Mouse (Mus musculus): ENCODE data around the gene Rps12-ps3.

Gene Rps12-ps3

DNA sequence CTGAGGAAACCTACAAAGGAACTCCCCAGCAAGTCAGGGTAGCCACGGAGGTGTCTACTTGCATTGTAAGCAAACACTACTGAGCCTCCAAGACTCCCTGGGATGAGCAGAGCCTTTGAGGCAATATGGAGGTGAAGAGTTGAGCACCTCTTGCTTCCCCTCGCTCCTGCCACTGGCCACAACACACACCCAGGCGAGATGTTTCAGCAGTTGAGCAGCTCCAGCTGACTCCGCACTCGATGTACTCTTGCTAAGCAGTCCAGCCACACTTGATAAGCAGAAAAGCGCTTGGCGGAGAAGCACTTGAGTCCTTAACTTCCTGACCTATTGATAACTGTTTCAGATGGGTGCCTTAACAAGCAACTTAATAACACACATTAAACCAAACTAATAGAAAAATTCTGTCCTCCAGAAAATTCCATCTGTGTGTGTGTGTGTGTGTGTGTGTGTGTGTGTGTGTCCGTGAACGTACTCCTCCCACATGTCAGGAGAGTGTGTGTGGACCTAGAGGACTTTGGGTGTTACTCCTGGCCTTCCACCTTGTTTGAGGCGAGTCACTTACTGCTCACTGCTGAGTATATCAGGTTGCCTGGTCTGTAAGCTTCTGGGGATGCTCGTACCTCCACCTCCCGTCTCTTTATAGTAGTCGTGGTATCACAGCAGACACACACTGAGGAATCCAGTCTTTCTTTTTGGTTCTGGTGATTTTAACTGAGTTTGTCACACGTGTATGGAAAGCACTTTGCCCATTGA is 34.9 kb downstream of the Rps12-ps3 start:
- Histone ChIP-seq H3K36me3 (ENCODE audit: insufficient read depth, low read length) (no peaks in the 10 kb centered on the region), H3K27me3 (ENCODE audit: insufficient read depth, low read length) (peaks cover 30% of the 10 kb centered on the region), H3K9me3 (ENCODE audit: low read length) (no peaks in the 10 kb centered on the region), H3K4me1 (replicated peaks; ENCODE audit: low read depth, low read length) (no peaks in the 10 kb centered on the region), H3K4me3 (replicated peaks; ENCODE audit: low read length) (no peak overlapping the region)
- no peak for TF ChIP-seq NANOG (IDR thresholded peaks at IDR 0.05; ENCODE audit: borderline replicate concordance, low read length)
- no peak for TF ChIP-seq CTCF (conservative IDR thresholded peaks at IDR 0.05; ENCODE audit: low read length)
- no peak for TF ChIP-seq POU5F1 (IDR thresholded peaks at IDR 0.05; ENCODE audit: borderline replicate concordance, low read length)

DNA sequence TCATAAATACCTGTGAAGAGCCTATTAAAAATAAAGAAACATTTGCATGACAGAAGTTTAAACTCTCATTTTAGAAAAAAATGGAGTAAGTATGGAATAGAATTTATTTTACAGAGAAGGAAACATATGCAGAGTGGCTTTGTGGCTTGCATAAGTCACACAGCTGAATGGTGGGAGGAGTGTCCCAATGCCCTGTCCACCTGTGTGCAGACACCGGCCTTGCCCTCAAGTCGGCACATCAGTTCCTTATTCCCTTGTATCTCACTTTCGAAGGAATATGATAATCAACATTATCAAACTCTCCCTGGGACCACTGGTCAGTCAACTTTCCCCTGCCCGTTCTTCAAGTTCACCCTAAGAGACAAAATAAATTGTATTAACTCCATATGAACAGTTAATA is 35.8 kb downstream of the Rps12-ps3 start:
- Histone ChIP-seq H3K4me3 (replicated peaks; ENCODE audit: low read length) (no peak overlapping the region), H3K36me3 (ENCODE audit: insufficient read depth, low read length) (no peaks in the 10 kb centered on the region), H3K9me3 (ENCODE audit: low read length) (no peaks in the 10 kb centered on the region), H3K4me1 (replicated peaks; ENCODE audit: low read depth, low read length) (no peaks in the 10 kb centered on the region), H3K27me3 (ENCODE audit: insufficient read depth, low read length) (peaks cover 26% of the 10 kb centered on the region)
- no peak for TF ChIP-seq CTCF (conservative IDR thresholded peaks at IDR 0.05; ENCODE audit: low read length)
- no peak for TF ChIP-seq NANOG (IDR thresholded peaks at IDR 0.05; ENCODE audit: borderline replicate concordance, low read length)
- no peak for TF ChIP-seq POU5F1 (IDR thresholded peaks at IDR 0.05; ENCODE audit: borderline replicate concordance, low read length)

DNA sequence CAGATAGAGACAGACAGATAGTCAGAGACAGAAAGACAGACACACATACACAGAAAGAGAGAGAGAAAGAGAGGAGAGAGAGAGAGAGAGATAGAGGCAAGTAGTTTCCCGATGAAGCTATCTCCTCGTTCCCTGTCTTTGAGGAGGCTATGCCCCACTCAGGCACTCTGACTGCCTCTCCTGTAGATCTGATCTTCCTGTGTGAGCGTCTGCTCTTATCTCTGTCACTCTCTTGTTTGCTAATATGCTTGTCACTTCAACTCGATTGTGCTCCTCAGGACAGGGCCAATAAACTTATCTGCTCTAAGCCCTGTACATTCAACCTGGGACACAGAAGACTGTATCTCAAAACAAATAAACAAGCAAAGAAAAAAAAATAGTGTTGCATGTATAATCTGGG is 37.1 kb downstream of the Rps12-ps3 start:
- Histone ChIP-seq H3K27me3 (ENCODE audit: insufficient read depth, low read length) (peaks cover 20% of the 10 kb centered on the region; the same call in 1 of the 2 replicates), H3K4me1 (replicated peaks; ENCODE audit: low read depth, low read length) (no peaks in the 10 kb centered on the region), H3K9me3 (ENCODE audit: low read length) (no peaks in the 10 kb centered on the region), H3K4me3 (replicated peaks; ENCODE audit: low read length) (no peak overlapping the region), H3K36me3 (ENCODE audit: insufficient read depth, low read length) (no peaks in the 10 kb centered on the region)
- TF ChIP-seq POU5F1 (IDR thresholded peaks at IDR 0.05; ENCODE audit: borderline replicate concordance, low read length) (no peak), NANOG (IDR thresholded peaks at IDR 0.05; ENCODE audit: borderline replicate concordance, low read length) (no peak), CTCF (conservative IDR thresholded peaks at IDR 0.05; ENCODE audit: low read length) (no peak)

DNA sequence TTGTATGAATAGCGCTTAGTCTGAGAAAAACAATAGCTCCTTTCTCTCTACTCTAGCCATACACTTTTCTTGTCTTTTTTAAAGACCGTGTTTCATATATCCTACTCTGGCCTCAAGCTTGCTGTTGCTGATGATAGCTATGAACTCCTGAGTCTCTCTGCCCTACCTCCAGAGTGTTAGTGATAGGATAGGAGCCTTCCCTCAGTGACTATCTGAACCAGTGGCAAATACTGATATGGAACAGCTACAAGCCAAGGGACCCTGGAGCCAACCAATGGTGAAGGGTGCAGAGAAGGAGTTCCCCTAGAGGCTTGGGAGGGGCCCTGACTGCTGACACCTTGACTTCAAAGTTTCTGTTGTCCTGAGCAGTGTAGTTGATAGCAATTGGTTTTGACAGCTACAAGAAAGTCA is 38.4 kb downstream of the Rps12-ps3 start:
- TF ChIP-seq CTCF (conservative IDR thresholded peaks at IDR 0.05; ENCODE audit: low read length) (no peak), POU5F1 (IDR thresholded peaks at IDR 0.05; ENCODE audit: borderline replicate concordance, low read length) (no peak), NANOG (IDR thresholded peaks at IDR 0.05; ENCODE audit: borderline replicate concordance, low read length) (no peak)
- Histone ChIP-seq H3K9me3 (ENCODE audit: low read length) (no peaks in the 10 kb centered on the region), H3K27me3 (ENCODE audit: insufficient read depth, low read length) (peaks cover 13% of the 10 kb centered on the region; the same call in 1 of the 2 replicates), H3K4me3 (replicated peaks; ENCODE audit: low read length) (no peak overlapping the region), H3K4me1 (replicated peaks; ENCODE audit: low read depth, low read length) (0 out of 2 replicates have a peak, but pooled peaks cover 4% of the 10 kb centered on the region), H3K36me3 (ENCODE audit: insufficient read depth, low read length) (no peaks in the 10 kb centered on the region)

DNA sequence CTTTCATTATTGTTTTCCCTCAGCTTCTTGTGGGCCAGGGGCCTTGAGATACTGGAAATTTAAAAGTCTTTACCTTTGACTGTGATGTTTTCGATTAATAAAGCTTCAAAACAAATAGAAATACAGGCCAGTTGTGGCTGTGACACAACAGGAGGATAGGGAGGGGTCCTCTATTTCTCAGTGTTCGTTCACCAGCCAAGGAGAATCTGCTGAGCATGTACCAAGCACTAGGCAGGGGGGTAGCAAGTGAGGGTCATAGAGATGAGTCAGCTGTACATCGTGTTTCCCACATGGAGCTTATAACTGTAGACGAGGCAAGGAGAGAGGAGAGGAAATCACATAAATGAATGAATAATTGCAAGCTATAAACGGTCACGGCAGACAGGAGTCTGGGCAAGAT is 40.6 kb downstream of the Rps12-ps3 start:
- Histone ChIP-seq H3K36me3 (ENCODE audit: insufficient read depth, low read length) (no peaks in the 10 kb centered on the region), H3K27me3 (ENCODE audit: insufficient read depth, low read length) (peaks cover 16% of the 10 kb centered on the region; the same call in 1 of the 2 replicates), H3K4me3 (replicated peaks; ENCODE audit: low read length) (no peak overlapping the region), H3K9me3 (ENCODE audit: low read length) (no peaks in the 10 kb centered on the region), H3K4me1 (replicated peaks; ENCODE audit: low read depth, low read length) (0 out of 2 replicates have a peak, but pooled peaks cover 4% of the 10 kb centered on the region)
- no peak for TF ChIP-seq CTCF (conservative IDR thresholded peaks at IDR 0.05; ENCODE audit: low read length)
- no peak for TF ChIP-seq NANOG (IDR thresholded peaks at IDR 0.05; ENCODE audit: borderline replicate concordance, low read length)
- TF ChIP-seq POU5F1 (IDR thresholded peaks at IDR 0.05; ENCODE audit: borderline replicate concordance, low read length) = no peak

DNA sequence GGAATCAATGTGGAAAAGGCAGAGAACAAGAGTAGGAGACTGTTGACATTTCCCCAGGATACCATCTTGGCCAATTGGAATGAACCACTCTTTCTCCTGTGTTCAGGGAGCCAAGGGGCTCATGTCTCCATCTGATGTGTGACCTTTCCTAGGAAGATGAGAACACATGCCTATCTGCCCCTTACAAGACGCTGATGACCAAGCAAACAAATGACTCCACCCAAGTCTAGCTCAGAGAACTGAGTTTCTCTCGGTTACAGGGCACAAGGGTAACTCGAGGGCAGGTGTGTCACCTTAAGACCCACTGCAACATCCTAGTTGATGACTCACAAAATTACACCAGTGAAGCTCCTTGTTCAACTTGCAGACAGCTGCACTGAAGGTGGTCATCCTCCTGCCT is 41.6 kb downstream of the Rps12-ps3 start:
- H3K27me3 ChIP-seq (ENCODE audit: insufficient read depth, low read length) = peaks cover 23% of the 10 kb centered on the region; the same call in 1 of the 2 replicates
- TF ChIP-seq CTCF (conservative IDR thresholded peaks at IDR 0.05; ENCODE audit: low read length) = no peak
- no peak for TF ChIP-seq POU5F1 (IDR thresholded peaks at IDR 0.05; ENCODE audit: borderline replicate concordance, low read length)
- TF ChIP-seq NANOG (IDR thresholded peaks at IDR 0.05; ENCODE audit: borderline replicate concordance, low read length) = no peak
- H3K4me1 ChIP-seq (replicated peaks; ENCODE audit: low read depth, low read length) = 0 out of 2 replicates have a peak, but pooled peaks cover 4% of the 10 kb centered on the region
- H3K36me3 ChIP-seq (ENCODE audit: insufficient read depth, low read length) = no peaks in the 10 kb centered on the region
- H3K9me3 ChIP-seq (ENCODE audit: low read length) = no peaks in the 10 kb centered on the region
- no peak overlapping the region for H3K4me3 ChIP-seq (replicated peaks; ENCODE audit: low read length)

DNA sequence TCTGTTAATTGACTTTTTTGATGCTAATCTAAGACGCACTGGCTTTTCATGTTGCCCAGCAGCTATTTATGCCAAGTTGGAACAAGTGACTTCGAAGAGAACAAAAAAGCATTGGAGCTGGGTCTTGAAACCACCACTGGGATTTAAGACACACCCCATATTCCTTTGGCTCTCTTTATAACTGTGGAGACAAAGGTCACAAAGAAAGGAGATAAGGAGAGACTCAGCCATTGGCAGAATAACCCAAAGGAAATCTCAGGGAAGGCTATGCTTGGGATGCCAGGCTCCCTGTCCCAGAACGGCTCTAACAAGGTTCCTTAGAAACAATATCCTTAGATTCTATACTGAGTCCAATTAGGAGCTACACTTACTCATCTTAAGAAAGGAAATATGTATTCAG is 44.6 kb downstream of the Rps12-ps3 start:
- H3K27me3 ChIP-seq (ENCODE audit: insufficient read depth, low read length) = peaks cover 20% of the 10 kb centered on the region; the same call in 1 of the 2 replicates
- H3K9me3 ChIP-seq (ENCODE audit: low read length) = no peaks in the 10 kb centered on the region
- H3K4me3 ChIP-seq (replicated peaks; ENCODE audit: low read length) = no peak overlapping the region
- H3K4me1 ChIP-seq (replicated peaks; ENCODE audit: low read depth, low read length) = peaks cover 11% of the 10 kb centered on the region; the same call in 1 of the 2 replicates
- TF ChIP-seq NANOG (IDR thresholded peaks at IDR 0.05; ENCODE audit: borderline replicate concordance, low read length) (no peak), CTCF (conservative IDR thresholded peaks at IDR 0.05; ENCODE audit: low read length) (no peak), POU5F1 (IDR thresholded peaks at IDR 0.05; ENCODE audit: borderline replicate concordance, low read length) (no peak)
- H3K36me3 ChIP-seq (ENCODE audit: insufficient read depth, low read length) = no peaks in the 10 kb centered on the region

DNA sequence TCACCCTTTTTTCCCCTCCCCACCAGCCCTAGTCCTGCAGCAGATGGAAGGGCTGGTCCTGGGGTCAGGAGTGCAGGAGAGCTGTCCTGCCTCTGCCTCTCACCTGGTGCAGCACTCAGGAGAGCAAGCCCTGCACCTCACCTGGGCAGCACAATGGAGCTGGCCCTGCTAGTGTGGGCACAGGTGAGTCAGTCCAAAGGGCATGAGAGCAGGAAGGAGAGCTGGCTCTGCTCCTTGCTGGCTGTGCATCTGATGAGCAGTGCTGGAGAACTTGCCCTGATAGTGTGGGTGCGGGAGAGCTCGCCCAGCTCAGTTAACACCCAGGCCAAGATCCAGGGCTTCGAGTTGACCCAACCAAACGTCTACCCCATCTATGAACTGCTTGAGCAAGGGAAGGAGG is 45.8 kb downstream of the Rps12-ps3 start:
- Histone ChIP-seq H3K36me3 (ENCODE audit: insufficient read depth, low read length) (no peaks in the 10 kb centered on the region), H3K4me3 (replicated peaks; ENCODE audit: low read length) (no peak overlapping the region), H3K9me3 (ENCODE audit: low read length) (no peaks in the 10 kb centered on the region), H3K27me3 (ENCODE audit: insufficient read depth, low read length) (peaks cover 15% of the 10 kb centered on the region; the same call in 1 of the 2 replicates), H3K4me1 (replicated peaks; ENCODE audit: low read depth, low read length) (peaks cover 11% of the 10 kb centered on the region)
- TF ChIP-seq CTCF (conservative IDR thresholded peaks at IDR 0.05; ENCODE audit: low read length) = no peak
- no peak for TF ChIP-seq POU5F1 (IDR thresholded peaks at IDR 0.05; ENCODE audit: borderline replicate concordance, low read length)
- no peak for TF ChIP-seq NANOG (IDR thresholded peaks at IDR 0.05; ENCODE audit: borderline replicate concordance, low read length)

All from E14TG2a.4 (cell line).